Mouse (Mus musculus) spleen, adult 2 months (tissue): ENCODE results near the gene Gpr137.

Experiments used
- CTCF ChIP-seq: fragments of 200-500 bp; IDR thresholded peaks from 2 replicates; pipeline ENCODE4 v1.5.1; 2011; ENCODE audit warnings: mild to moderate bottlenecking, inconsistent platforms; ENCODE audit not compliant: insufficient read depth, insufficient read length, insufficient replicate concordance; ENCODE audit errors: extremely low read depth
- POLR2A ChIP-seq: fragments of 200-500 bp; IDR thresholded peaks from 2 replicates; pipeline ENCODE4 v1.6.1; 2011; ENCODE audit warnings: low read depth, low read length, inconsistent platforms

GRCm38 (mm10) chr19:6931002-6931401 is 11.3 kb downstream of the Gpr137 start:
- TF ChIP-seq CTCF (no peak), POLR2A (no peak)
